Comparison of ENCODE assay signal across 24 mouse cellular contexts in the genomic region with DNA sequence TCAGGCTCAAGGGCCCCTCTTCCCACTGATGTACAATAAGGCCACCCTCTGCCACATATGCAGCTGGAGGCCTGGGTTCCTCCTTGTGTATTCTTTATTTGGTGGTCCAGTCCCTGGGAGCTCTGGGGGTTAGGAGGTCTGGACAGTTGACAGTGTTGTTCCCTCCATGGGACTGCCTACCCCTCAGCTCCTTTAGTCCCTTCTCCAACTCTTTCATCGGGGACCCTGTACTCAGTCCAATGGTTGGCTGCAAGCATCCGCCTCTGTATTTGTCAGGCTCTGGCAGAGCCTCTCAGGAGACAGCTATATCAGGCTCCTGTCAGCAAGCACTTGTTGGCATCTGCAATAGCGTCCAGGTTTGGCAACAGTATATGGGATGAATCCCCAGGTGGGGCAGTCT.
"Had no signal": no experiment of that assay in that cellular context is flagged by ENCODE, and none has a peak within 500 bp of the region (broad histone marks: within the 10 kb centered on the region; RNA-seq: fewer than 3 reads in every experiment).

No protein-coding gene starts in this region.

- H3K36me3 ChIP-seq: hindbrain, embryonic 13.5 days; hindbrain, embryonic 15.5 days; kidney, embryonic 15.5 days; limb, embryonic 13.5 days; limb, embryonic 15.5 days; liver, embryonic 13.5 days had no signal

- H3K4me2 ChIP-seq: heart, embryonic 11.5 days; hindbrain, embryonic 13.5 days; hindbrain, embryonic 15.5 days; kidney, embryonic 15.5 days; limb, embryonic 13.5 days; limb, embryonic 15.5 days; liver, embryonic 11.5 days; liver, embryonic 13.5 days had no signal

- H3K4me3 ChIP-seq: hindbrain, embryonic 13.5 days; hindbrain, embryonic 15.5 days; kidney, embryonic 15.5 days; limb, embryonic 13.5 days; limb, embryonic 15.5 days; liver, embryonic 13.5 days had no signal

- H3K27ac ChIP-seq: hindbrain, embryonic 13.5 days; hindbrain, embryonic 15.5 days; hindbrain, postnatal 0 days; kidney, embryonic 15.5 days; kidney, postnatal 0 days; limb, embryonic 13.5 days; limb, embryonic 15.5 days; liver, embryonic 13.5 days had no signal

- H3K9me3 ChIP-seq: hindbrain, embryonic 13.5 days; hindbrain, embryonic 15.5 days; kidney, embryonic 15.5 days; limb, embryonic 13.5 days; limb, embryonic 15.5 days; liver, embryonic 13.5 days had no signal

- H3K4me1 ChIP-seq: hindbrain, embryonic 13.5 days; hindbrain, embryonic 15.5 days; kidney, embryonic 15.5 days; limb, embryonic 13.5 days; limb, embryonic 15.5 days; liver, embryonic 13.5 days had no signal

- H3K27me3 ChIP-seq: hindbrain, embryonic 13.5 days; hindbrain, embryonic 15.5 days; kidney, embryonic 15.5 days; limb, embryonic 13.5 days; limb, embryonic 15.5 days had no signal

- ATAC-seq: forebrain, postnatal 0 days; hindbrain, postnatal 0 days; intestine, embryonic 16.5 days had no signal

- DNase-seq: forebrain, postnatal 0 days; gastrocnemius, postnatal 10 days; gastrocnemius, postnatal 36 days; heart, adult 18-20 months; heart, postnatal 36 days; kidney, adult 11 months; kidney, adult 2 months; kidney, adult 9 months; kidney, postnatal 14 days; kidney, postnatal 36 days; layer of hippocampus, adult 9-11 months; layer of hippocampus, postnatal 36 days; left cerebral cortex, postnatal 4 days; liver, embryonic 13.5 days had no signal

- H3K9ac ChIP-seq: forebrain, postnatal 0 days; hindbrain, embryonic 13.5 days; hindbrain, embryonic 15.5 days; kidney, embryonic 15.5 days; limb, embryonic 13.5 days; limb, embryonic 15.5 days; liver, embryonic 13.5 days had no signal
